Mouse (Mus musculus) cortical plate, adult 2 months (tissue): ENCODE data around the gene Olfr1348.

ENCODE experiments used
- CTCF ChIP-seq: fragments of 200-500 bp; IDR thresholded peaks from 2 replicates; pipeline ENCODE4 v1.5.1; 2011; ENCODE audit warnings: mild to moderate bottlenecking, control low read depth, low read length; ENCODE audit not compliant: insufficient read depth; ENCODE audit errors: extremely low read depth
- POLR2A ChIP-seq: fragments of 200-500 bp; IDR thresholded peaks from 2 replicates; pipeline ENCODE4 v1.6.1; 2011; ENCODE audit warnings: mild to moderate bottlenecking, low read length, control low read depth; ENCODE audit not compliant: insufficient read depth; ENCODE audit errors: extremely low read depth

GRCm38 (mm10) chr7:6456399-6456798, 52.1 kb downstream of the Olfr1348 start:
- TF ChIP-seq CTCF (no peak), POLR2A (no peak)
